Mouse (Mus musculus) heart, postnatal 36 days (tissue): ENCODE data around the gene Mtg2. TPM values are rescaled to one million over a fixed set of nuclear protein-coding genes. Genes with fewer than 3 reads are reported as not detected.
A peak's percentile ranks its signal among the peaks of the same experiment; 100 is the strongest.

Experiments
- DNase-seq, 2 experiments: peaks; one replicate each; pipeline ENCODE4 v3.0.0; 2021 to 2022
- intact Hi-C: fragments of 180-260 bp; cut with DNase I; formaldehyde crosslinking; loops from one replicate; pipeline ENCODE4 v1.15.1; 2025
- total RNA-seq, 2 experiments: library from RNA; stranded (reverse); gene quantifications; 2 replicates each; pipeline ENCODE4 v1.2.3; 2021

Mtg2 gene
- 10 to 100 TPM; 27.1 to 30.0 TPM for total RNA-seq

DNA sequence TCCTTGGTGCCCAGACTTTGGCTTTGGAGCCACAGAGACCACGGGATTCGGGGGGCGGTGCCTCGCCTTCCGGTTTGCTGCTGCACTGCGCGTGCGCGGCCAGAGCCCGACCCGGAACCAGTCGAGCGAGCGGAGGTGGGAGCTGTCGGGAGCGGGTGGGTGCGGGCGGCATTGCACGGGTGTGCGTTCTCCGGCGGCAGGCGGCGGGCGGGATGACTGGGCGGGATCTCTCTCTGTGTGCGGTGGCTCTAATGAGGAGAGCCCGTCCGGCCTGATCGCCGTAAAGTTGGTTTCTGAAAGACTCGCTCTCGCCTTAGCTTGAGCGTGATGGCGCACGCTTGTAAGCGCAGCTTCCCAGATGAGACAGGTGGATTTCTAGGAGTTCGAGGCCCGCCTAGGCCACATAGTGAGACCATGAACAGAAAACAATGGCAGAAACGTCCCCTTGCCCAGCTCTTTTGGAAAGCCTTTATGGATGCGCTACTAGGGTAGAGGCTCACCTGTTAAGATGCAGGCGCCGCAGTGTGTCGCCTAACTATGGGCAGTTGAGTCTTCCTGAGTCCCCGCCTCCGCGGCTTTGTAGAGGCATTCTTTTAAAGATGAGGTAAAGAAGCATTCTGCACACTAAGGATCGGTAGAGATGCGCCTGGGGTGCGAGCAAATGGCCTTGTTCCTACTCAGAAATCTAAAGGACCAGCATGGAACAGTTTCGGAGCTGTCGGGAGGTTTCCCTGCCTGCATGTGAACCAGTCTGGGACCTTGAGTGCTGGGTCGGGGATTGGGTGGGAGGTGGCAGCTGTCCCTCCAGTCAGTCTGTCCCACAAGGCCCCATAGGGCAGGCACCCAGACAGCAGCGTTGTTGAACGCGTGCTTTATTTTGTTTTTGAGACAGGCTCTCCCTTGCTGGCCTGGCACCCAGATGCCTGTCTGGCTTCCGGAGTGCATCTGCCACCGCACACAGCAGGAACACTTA is at the start of gene Mtg2:
Gene Mtg2 (plus strand): TSS at position 108 of the 973 bp plus-strand sequence.
- intact Hi-C loops = loop anchor here (2.0 kb wide), 1 partner anchor 48 kb away; the partner anchor contains the start of gene Osbpl2
- DNase-seq = peak; percentile 96 to 97

DNA sequence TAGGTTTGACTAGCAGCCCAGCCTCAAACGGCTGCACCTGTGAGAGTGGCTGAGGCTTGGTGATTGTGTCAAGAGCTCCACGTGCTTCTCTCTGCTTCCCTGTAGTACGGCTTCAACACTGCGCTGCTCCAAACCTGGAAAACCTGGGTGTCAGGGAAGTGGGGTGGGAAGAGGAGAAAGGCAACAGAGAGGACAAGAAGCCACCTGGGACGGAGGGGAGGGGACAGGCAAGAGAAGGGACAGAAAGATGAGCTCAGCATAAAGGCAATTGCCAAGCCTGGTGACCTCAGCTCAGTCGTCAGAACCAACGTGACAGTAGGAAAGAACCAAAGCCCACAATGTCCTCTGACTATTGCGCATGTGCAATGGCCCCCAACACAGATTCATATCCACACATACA is 49.5 kb upstream of the Mtg2 start:
- intact Hi-C loops = no loop called here
- DNase-seq = no peak

- intact Hi-C loops = no loop called here
- DNase-seq = no peak
Observed at GRCm38 (mm10) chr2:180022751-180023150, 47.6 kb upstream of the Mtg2 start.

- DNase-seq = peak; percentile 98 to 99
- intact Hi-C loops = loop anchor here (1.0 kb wide), 1 partner anchor 47 kb away; no protein-coding TSS in a partner anchor
Observed at GRCm38 (mm10) chr2:180024401-180025098, 45.8 kb upstream of the Mtg2 start, which contains the start of gene Lsm14b. Gene Lsm14b, plus strand, starts transcription at chr2:180024987.

DNA sequence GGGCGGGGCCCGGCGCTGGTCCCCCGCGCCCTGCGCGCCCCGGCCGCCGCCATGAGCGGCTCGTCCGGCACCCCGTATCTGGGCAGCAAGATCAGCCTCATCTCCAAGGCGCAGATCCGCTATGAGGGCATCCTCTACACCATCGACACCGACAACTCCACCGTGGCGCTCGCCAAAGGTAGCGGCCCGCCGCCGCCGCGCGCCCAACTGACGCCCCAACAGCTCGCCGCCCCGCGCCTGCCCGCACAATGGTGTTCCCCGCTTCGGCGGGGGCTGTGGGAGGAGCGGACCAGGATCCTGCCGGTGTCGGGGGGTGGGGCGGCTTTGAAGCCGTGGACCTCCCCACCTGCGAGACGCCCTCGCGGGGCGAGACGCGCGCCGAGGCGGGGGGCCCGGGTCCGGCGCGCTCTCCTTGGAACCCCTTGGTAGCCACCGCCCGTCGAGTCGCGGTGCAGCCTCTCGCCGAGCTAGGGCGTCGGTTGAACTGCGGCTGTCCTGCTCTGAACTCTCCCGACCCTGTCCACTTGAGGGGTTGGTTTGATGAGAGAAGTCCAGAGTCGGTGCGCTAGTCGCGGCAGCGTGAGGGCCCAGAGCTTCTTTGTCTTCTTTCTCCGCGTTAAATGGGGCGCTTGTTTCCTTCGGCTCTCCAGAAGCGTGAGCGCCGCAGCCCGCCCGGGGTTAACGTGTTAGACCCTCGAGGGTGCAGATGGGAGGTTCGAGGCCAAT is 45.1 kb upstream of the Mtg2 start:
- intact Hi-C loops = no loop called here
- peak in 1 of 2 experiments; percentile 36 for DNase-seq

GRCm38 (mm10) chr2:180025861-180026200 is 44.6 kb upstream of the Mtg2 start:
- intact Hi-C loops = loop anchor here (2.0 kb wide), 1 partner anchor 15 kb away; no protein-coding TSS in a partner anchor
- no peak for DNase-seq

- no peak for DNase-seq
- intact Hi-C loops = loop anchor here (2.0 kb wide), 1 partner anchor 13 kb away; no protein-coding TSS in a partner anchor
Observed at GRCm38 (mm10) chr2:180027768-180028167, 42.6 kb upstream of the Mtg2 start.

DNA sequence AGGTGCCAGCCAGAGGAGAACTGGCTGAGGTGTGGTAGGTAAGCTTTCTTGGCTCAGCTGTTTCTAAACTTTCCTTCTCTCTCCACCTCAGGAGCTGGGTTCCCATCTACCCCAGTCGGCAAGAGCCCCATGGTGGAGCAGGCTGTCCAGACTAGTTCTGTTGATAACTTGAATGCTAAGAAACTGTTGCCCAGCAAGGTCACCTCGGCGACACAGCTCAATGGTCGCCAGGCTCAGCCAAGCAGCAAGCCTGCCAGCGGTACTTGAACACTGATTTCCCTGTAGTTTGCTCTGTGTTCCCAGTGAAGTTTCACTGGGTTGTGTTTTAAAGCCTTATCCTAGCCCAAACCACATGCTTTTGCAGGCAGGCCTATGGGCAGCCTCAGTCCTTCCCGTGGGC is 39.1 kb upstream of the Mtg2 start:
- DNase-seq = no peak
- intact Hi-C loops = no loop called here

GRCm38 (mm10) chr2:180032925-180033324 is 37.5 kb upstream of the Mtg2 start:
- intact Hi-C loops = no loop called here
- DNase-seq = no peak

DNA sequence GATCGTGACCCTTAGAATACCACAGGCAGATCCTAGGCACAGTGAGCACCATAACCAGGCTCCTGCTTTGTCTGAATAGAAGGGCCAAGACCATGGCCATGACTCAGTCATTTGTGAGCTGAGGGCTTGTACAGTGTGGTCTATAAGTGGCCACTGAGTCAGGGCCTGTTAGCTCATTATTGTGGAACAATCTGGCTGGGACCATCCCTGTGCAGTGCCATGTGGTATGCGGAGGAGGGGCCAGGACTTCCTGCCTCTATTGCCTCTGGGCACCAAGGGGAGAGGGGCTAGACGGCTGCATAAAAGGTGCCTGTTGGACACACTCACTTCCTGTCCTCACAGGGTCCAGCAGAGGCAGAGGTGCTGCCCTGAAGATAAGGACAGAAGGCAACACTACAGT is 36.4 kb upstream of the Mtg2 start:
- intact Hi-C loops = no loop called here
- DNase-seq = no peak

DNA sequence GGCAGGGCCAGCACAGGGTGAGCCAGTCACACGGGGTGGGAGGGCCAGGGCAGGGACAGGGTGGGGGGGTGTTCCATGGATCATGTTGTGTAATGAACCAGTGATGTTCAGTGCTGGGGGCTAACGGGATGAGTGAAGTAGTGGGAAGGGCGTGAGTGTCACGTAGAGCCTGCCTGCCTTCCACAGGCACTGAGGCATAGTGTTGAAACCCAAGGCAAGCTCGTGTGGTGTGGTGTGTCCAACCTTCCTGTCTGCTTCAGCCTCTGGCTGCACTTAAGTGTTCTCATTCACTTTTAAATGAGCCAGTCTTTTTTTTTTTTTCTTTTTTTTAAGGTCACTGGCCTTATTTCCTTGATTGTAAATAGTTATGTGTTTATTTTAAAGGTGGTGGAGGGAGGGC is 35.6 kb upstream of the Mtg2 start:
- intact Hi-C loops = no loop called here
- DNase-seq = no peak

GRCm38 (mm10) chr2:180040406-180040805 is 30.0 kb upstream of the Mtg2 start:
- DNase-seq = no peak
- intact Hi-C loops = loop anchor here (2.0 kb wide), 1 partner anchor 14 kb away; no protein-coding TSS in a partner anchor

DNA sequence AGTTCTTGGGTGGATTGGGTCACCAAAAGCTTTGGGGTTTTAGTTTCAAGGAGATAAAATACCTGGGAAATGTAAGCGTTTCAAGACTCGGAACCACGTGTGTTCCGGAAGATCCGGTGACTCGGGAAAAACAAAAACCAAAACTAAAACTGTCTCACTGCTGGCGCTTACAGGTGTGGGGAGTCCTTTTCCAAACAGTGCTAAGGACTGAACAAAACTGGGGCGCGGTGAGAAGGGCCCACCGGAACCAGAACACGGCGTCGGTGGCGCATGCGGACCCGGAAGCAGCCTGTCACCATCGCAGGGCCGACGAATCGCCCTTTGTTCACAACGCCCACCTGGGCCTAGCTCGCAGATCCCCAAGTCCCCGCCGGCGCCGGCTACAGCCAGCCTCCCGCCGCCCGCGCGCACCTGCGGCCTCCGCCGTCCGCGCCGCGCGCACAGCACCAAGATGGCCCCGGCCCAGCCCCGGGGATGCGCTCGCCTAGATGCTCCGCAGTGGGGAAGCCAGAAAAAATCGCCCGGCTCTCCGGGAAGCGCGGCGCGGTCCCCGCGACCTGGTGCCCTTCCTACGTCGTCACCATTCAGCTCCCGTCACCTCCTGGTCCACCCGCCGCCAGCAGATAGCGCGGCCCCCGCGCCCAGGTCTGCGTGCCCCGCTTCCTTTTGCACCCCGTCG is 28.7 kb upstream of the Mtg2 start:
- peak; percentile 33 to 43 for DNase-seq
- intact Hi-C loops = loop anchor here (2.0 kb wide), 2 partner anchors 15 to 65 kb away; partner anchors contain the start of gene Taf4

DNA sequence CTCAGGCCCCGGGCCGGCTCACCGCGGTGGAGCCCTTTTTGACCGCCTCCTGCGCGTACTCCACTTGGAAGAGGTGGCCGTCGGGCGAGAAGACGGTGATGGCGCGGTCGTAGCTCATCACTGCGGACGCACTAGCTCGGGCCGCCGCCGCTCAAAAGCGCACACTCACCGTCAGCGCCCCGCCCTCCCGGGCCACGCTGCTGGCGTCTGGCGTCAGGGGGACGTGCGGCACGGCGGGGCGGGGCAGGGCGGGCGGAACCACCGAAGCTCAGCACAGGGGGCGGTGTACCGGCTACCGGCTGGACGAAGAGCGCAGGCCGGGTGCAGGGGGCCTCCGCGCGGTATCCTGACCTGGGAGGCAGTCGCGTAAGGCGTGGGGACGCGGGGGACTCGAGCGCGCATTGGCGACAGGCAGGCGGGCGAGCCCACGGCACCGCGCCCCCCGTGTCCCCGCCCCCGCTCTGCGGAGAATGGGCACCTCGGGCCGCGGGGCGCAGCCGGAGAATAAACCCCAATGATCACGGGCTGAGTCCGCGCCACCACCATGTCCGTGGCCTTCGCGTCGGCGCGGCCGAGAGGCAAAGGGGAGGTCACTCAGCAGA is 28.0 kb upstream of the Mtg2 start, which contains the start of the genes Psma7 and Ss18l1:
Gene Psma7 (minus strand): TSS at position 178 of the 602 bp plus-strand sequence.
Gene Ss18l1 (plus strand): TSS at position 254 of the 602 bp plus-strand sequence.
- intact Hi-C loops = loop anchor here (2.0 kb wide), 1 partner anchor 66 kb away; the partner anchor contains the start of gene Taf4
- peak; percentile 87 to 92 for DNase-seq

- peak in 1 of 2 experiments; percentile 40 for DNase-seq
Observed at GRCm38 (mm10) chr2:180042858-180043515, 27.4 kb upstream of the Mtg2 start.

GRCm38 (mm10) chr2:180045283-180045682 is 25.1 kb upstream of the Mtg2 start:
- DNase-seq = peak; percentile 30 to 41
- intact Hi-C loops = loop anchor here (1.0 kb wide), 1 partner anchor 128 kb away; no protein-coding TSS in a partner anchor

More at GRCm38 (mm10) chr2:180042858-180043515, 27.4 kb upstream of the Mtg2 start:
- intact Hi-C loops = loop anchor here (2.0 kb wide), 1 partner anchor 66 kb away; the partner anchor contains the start of gene Taf4

DNA sequence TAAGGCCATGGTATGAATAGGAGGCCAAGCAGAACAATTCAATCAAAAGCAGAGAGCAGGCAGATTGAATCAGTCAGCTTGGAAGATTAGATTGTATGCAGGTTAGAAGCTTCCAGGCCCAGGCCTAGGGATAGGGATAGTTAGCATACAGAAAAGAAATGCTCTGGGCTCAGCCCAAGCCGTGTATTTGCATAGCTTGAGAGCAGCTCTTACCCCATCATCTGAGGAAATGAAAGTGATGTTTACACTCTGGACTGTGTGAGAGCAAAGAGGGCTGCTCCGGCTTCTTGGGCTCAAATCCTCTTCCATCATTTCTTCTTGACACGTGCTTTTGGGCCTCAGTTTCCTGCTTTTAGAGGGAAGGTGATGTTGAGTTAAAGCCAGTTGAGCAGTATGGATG is 22.8 kb upstream of the Mtg2 start:
- intact Hi-C loops = no loop called here
- no peak for DNase-seq

- DNase-seq = no peak
- intact Hi-C loops = no loop called here
Observed at GRCm38 (mm10) chr2:180047980-180048635, 22.3 kb upstream of the Mtg2 start.
